Mouse (Mus musculus) ES-Bruce4 (cell line): ENCODE measurements around the gene Eif3l.

ENCODE experiments used
- CTCF ChIP-seq: IDR thresholded peaks from one replicate; pipeline ENCODE4 v1.8.1; 2011; ENCODE audit warnings: low read depth, low read length
- EP300 ChIP-seq: IDR thresholded peaks from 2 replicates; pipeline ENCODE4 v1.6.1; 2011; ENCODE audit warnings: low read depth, low read length; ENCODE audit not compliant: insufficient read depth
- POLR2A ChIP-seq: IDR thresholded peaks from one replicate; pipeline ENCODE4 v1.8.1; 2011; ENCODE audit warnings: low read length; ENCODE audit not compliant: insufficient read depth

DNA sequence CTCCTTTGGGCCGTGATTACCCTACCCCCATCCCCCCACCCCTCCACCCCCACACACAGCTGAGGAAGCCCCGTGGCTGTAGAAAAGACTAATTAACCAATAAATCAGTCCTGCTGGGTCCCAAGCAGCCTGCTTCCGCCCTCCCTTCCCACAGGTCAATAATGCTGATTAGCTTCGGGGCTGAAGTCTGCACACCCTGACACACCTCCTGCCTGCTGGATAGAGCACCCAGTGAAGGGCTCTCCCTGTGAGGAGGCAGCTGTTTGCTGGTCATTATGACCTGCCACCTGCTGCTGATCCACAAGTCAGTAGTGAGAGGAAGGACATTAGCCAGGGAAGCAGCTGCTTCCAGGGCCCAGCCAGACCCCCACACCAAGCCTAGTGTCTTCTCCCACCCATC is 30.1 kb upstream of the Eif3l start:
- no peak for TF ChIP-seq POLR2A
- no peak for TF ChIP-seq CTCF
- no peak for TF ChIP-seq EP300
